Mouse (Mus musculus) erythroblast, embryonic 14.5 days (primary cell): ENCODE results near the gene Ube2g1.

ENCODE experiments used
- GATA1 ChIP-seq: IDR thresholded peaks from 2 replicates; pipeline ENCODE4 v1.6.1; 2012; ENCODE audit warnings: low read length, inconsistent platforms, mixed read lengths
- TAL1 ChIP-seq: IDR thresholded peaks from 3 replicates; pipeline ENCODE4 v1.6.1; 2012; ENCODE audit warnings: low read length, inconsistent platforms, mixed read lengths

- TF ChIP-seq TAL1: no peak
- no peak for TF ChIP-seq GATA1
Measured at GRCm38 (mm10) chr11:72582448-72582705, 24.7 kb upstream of the Ube2g1 start.
